Mouse (Mus musculus) heart, adult 2 months (tissue): ENCODE results near the gene Myo1c. TPM values are rescaled to one million over a fixed set of nuclear protein-coding genes. Genes with fewer than 3 reads are reported as not detected.
A peak's percentile ranks its signal among the peaks of the same experiment; 100 is the strongest.

Experiments
- DNase-seq, 2 experiments: peaks; one replicate each; pipeline ENCODE4 v3.0.0; 2021
- H3K27ac ChIP-seq: fragments of 200-600 bp; 2 replicates; pipeline ENCODE4 v1.8.1; 2022
- H3K27me3 ChIP-seq: fragments of 200-500 bp; 2 replicates; pipeline ENCODE4 v1.6.1; 2012; ENCODE audit warnings: mild to moderate bottlenecking, low read length, inconsistent platforms, mixed read lengths; ENCODE audit not compliant: control insufficient read depth, insufficient read depth
- H3K36me3 ChIP-seq: fragments of 200-500 bp; 2 replicates; pipeline ENCODE4 v1.6.1; 2012; ENCODE audit warnings: low read length, inconsistent platforms; ENCODE audit not compliant: control insufficient read depth, insufficient read depth
- H3K4me1 ChIP-seq: fragments of 200-500 bp; 2 replicates; pipeline ENCODE4 v1.6.1; 2011; ENCODE audit warnings: low read length; ENCODE audit not compliant: control insufficient read depth, insufficient read depth
- H3K4me3 ChIP-seq: fragments of 200-600 bp; 2 replicates; pipeline ENCODE4 v1.8.1; 2022
- H3K79me2 ChIP-seq: fragments of 200-500 bp; replicated peaks from 2 replicates; pipeline ENCODE4 v1.6.1; 2012; ENCODE audit warnings: mild to moderate bottlenecking, inconsistent platforms, low read length, moderate library complexity, mixed read lengths; ENCODE audit not compliant: control insufficient read depth, insufficient read depth
- H3K9ac ChIP-seq: fragments of 200-500 bp; 2 replicates; pipeline ENCODE4 v1.6.1; 2012; ENCODE audit warnings: low read depth, mild to moderate bottlenecking, control low read depth, inconsistent platforms, low read length, mixed read lengths
- CTCF ChIP-seq: fragments of 200-600 bp; IDR thresholded peaks from 2 replicates; pipeline ENCODE4 v1.8.1; 2022; ENCODE audit warnings: antibody characterized with exemption, mild to moderate bottlenecking, moderate library complexity
- EP300 ChIP-seq: fragments of 200-500 bp; IDR thresholded peaks from 2 replicates; pipeline ENCODE4 v1.6.1; 2011; ENCODE audit warnings: low read depth, low read length, control low read depth; ENCODE audit not compliant: insufficient read depth
- POLR2A ChIP-seq: fragments of 200-500 bp; IDR thresholded peaks from 2 replicates; pipeline ENCODE4 v1.6.1; 2011; ENCODE audit warnings: mild to moderate bottlenecking, low read depth, low read length, control low read depth; ENCODE audit not compliant: insufficient read depth
- WGBS: fragments of 180-500 bp; shearing (Covaris S2); methylation state at CpG from one replicate; pipeline ENCODE4 v1.1.7; 2018; 5-methylcytosine and 5-hydroxymethylcytosine counted together
- intact Hi-C: fragments of 180-260 bp; cut with DNase I; formaldehyde crosslinking; loops from one replicate; pipeline ENCODE4 v1.15.1; 2025
- polyA plus RNA-seq: library from polyadenylated mRNA; depleted of rRNA; stranded (reverse); fragments of >200 nt; gene quantifications from 2 replicates; pipeline ENCODE4 v1.2.3, GENCODE M21; 2012
- total RNA-seq, 2 experiments: library from RNA; stranded (reverse); gene quantifications; 2 replicates each; pipeline ENCODE4 v1.2.3; 2021

The Myo1c gene
- total and polyA plus RNA-seq, 3 experiments: 68.7 to 105 (median 96.9) TPM

GRCm38 (mm10) chr11:75700557-75700956 is 50.3 kb downstream of the Myo1c start:
- H3K36me3 ChIP-seq: peaks cover 12% of the 10 kb centered on the region
- no peaks in the 10 kb centered on the region for H3K27me3 ChIP-seq
- whole genome bisulfite sequencing: 95% methylated on average over 5 of the region's 5 CpGs
- no peak overlapping the region for H3K27ac ChIP-seq
- H3K9ac ChIP-seq: no peak overlapping the region
- peaks cover 10% of the 10 kb centered on the region for H3K79me2 ChIP-seq
- no peak for TF ChIP-seq POLR2A
- TF ChIP-seq CTCF: peak; percentile 26; the same call in 1 of the 2 replicates
- no peak overlapping the region for H3K4me3 ChIP-seq
- DNase-seq: no peak
- no peaks in the 10 kb centered on the region; the same call in 1 of the 2 replicates for H3K4me1 ChIP-seq
- intact Hi-C loops: no loop called here

- intact Hi-C loops: no loop called here
- H3K27ac ChIP-seq: no peak overlapping the region
- peaks cover 7% of the 10 kb centered on the region for H3K36me3 ChIP-seq
- DNase-seq: no peak
- peaks cover 6% of the 10 kb centered on the region for H3K79me2 ChIP-seq
- H3K4me3 ChIP-seq: no peak overlapping the region
- no peak overlapping the region for H3K9ac ChIP-seq
- 94% methylated on average over 6 of the region's 6 CpGs for WGBS
- H3K27me3 ChIP-seq: no peaks in the 10 kb centered on the region
- H3K4me1 ChIP-seq: no peaks in the 10 kb centered on the region; the same call in 1 of the 2 replicates
- TF ChIP-seq CTCF: no peak
- TF ChIP-seq EP300: no peak
- TF ChIP-seq POLR2A: no peak
Measured at GRCm38 (mm10) chr11:75702761-75703160, 52.5 kb downstream of the Myo1c start.

GRCm38 (mm10) chr11:75703748-75704147 is 53.4 kb downstream of the Myo1c start:
- intact Hi-C loops: no loop called here
- Histone ChIP-seq H3K27ac (no peak overlapping the region), H3K79me2 (peaks cover 3% of the 10 kb centered on the region; the same call in 1 of the 2 replicates), H3K9ac (no peak overlapping the region), H3K4me1 (no peaks in the 10 kb centered on the region), H3K36me3 (peaks cover 4% of the 10 kb centered on the region), H3K27me3 (no peaks in the 10 kb centered on the region), H3K4me3 (no peak overlapping the region)
- WGBS: 94% methylated on average over 2 of the region's 2 CpGs
- TF ChIP-seq EP300 (no peak), POLR2A (no peak), CTCF (no peak)
- no peak for DNase-seq

GRCm38 (mm10) chr11:75713949-75714348 is 63.6 kb downstream of the Myo1c start:
- TF ChIP-seq POLR2A (no peak), EP300 (no peak), CTCF (peak; percentile 93)
- WGBS: 97% methylated on average over 1 of the region's 1 CpGs

GRCm38 (mm10) chr11:75715556-75715955 is 65.3 kb downstream of the Myo1c start:
- H3K27ac ChIP-seq: no peak overlapping the region
- no peaks in the 10 kb centered on the region for H3K4me1 ChIP-seq
- no peaks in the 10 kb centered on the region for H3K36me3 ChIP-seq
- TF ChIP-seq CTCF: no peak
- no peak for TF ChIP-seq EP300
- TF ChIP-seq POLR2A: no peak
- no peak for DNase-seq
- no peaks in the 10 kb centered on the region for H3K79me2 ChIP-seq
- H3K4me3 ChIP-seq: no peak overlapping the region
- H3K27me3 ChIP-seq: no peaks in the 10 kb centered on the region
- H3K9ac ChIP-seq: no peak overlapping the region
- intact Hi-C loops: loop anchor here (2.0 to 5.0 kb wide), 2 partner anchors 252 to 451 kb away; no protein-coding TSS in a partner anchor
- WGBS: 44% methylated on average over 12 of the region's 12 CpGs

More at GRCm38 (mm10) chr11:75713949-75714348, 63.6 kb downstream of the Myo1c start:
- no peak for DNase-seq
- Histone ChIP-seq H3K27me3 (no peaks in the 10 kb centered on the region), H3K4me3 (no peak overlapping the region), H3K36me3 (no peaks in the 10 kb centered on the region), H3K4me1 (no peaks in the 10 kb centered on the region; the same call in 1 of the 2 replicates), H3K79me2 (no peaks in the 10 kb centered on the region), H3K27ac (no peak overlapping the region), H3K9ac (no peak overlapping the region)
- intact Hi-C loops: loop anchor here (2.0 to 5.0 kb wide), 2 partner anchors 198 to 453 kb away; no protein-coding TSS in a partner anchor

GRCm38 (mm10) chr11:75716661-75717325 is 66.5 kb downstream of the Myo1c start:
- intact Hi-C loops: loop anchor here (5.0 kb wide), 1 partner anchor 251 kb away; no protein-coding TSS in a partner anchor
- no peak overlapping the region for H3K9ac ChIP-seq
- WGBS: 87% methylated on average over 8 of the region's 8 CpGs

More at GRCm38 (mm10) chr11:75716661-75717325, 66.5 kb downstream of the Myo1c start:
- no peak for DNase-seq
- H3K79me2 ChIP-seq: no peaks in the 10 kb centered on the region
- H3K27ac ChIP-seq: no peak overlapping the region
- no peaks in the 10 kb centered on the region for H3K36me3 ChIP-seq
- no peaks in the 10 kb centered on the region for H3K4me1 ChIP-seq
- H3K4me3 ChIP-seq: no peak overlapping the region
- H3K27me3 ChIP-seq: no peaks in the 10 kb centered on the region
- no peak for TF ChIP-seq EP300
- no peak for TF ChIP-seq CTCF
- no peak for TF ChIP-seq POLR2A
